Mouse (Mus musculus): ENCODE data around the gene Gm19965. TPM values are rescaled to one million over a fixed set of nuclear protein-coding genes. Genes with fewer than 3 reads are reported as not detected.

Gene Gm19965
- not detected for polyA plus RNA-seq (2014; fragmentation: Illumina TruSeq; extraction: RNeasy Lipid Tissue Mini Kit (QIAGEN cat#74804); ENCODE audit: low read depth, low replicate concordance)

GRCm38 (mm10) chr1:116802683-116803082 lies at the start of gene Gm19965:
Gm19965 (plus strand) TSS chr1:116802983.

All from sigmoid colon, adult 10 weeks (tissue).